Mouse (Mus musculus): ENCODE measurements at regions not wholly inside any gene's neighbourhood (a gene's known extent, or its start where the extent isn't known, plus 50 kb on each side); places are given as distances from the start of the nearest gene placed in this dataset.

DNA sequence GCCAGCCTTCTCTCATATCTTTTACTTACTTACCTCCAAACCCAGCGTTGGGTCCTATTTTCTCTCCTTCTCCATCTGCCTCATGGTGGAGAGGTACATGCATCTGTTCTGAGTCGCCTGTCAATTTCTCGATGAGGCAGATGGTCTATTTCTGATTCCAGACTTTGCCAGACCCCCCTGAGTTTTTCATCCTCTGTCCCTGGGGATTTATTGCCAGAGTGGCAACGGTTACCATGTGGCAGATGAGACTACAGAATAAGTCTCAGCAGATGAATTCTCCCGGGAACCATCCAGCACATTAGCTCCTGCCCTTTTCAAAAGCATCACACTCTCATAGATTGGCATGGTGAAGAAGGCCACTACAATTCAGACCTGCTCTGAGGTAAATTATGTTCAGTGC is 819.7 kb upstream of the Acvr2a start:
- no peak overlapping the region for H3K9ac ChIP-seq (replicated peaks; ENCODE audit: low read length, poor library complexity, severe bottlenecking)
- WGBS, result 78% methylated on average over 5 of the region's 5 CpGs
- ATAC-seq (ENCODE audit: low FRiP score), result no peak
- H3K4me2 ChIP-seq (ENCODE audit: low read depth, low read length, poor library complexity, severe bottlenecking), result no peak overlapping the region
- TF ChIP-seq CTCF (IDR thresholded peaks at IDR 0.05), result no peak
- no peak overlapping the region for H3K4me3 ChIP-seq (ENCODE audit: low read depth, low read length)
- no peaks in the 10 kb centered on the region for H3K9me3 ChIP-seq (ENCODE audit: low read length)
- no peaks in the 10 kb centered on the region for H3K27me3 ChIP-seq (ENCODE audit: insufficient read depth, low read length)
- no peaks in the 10 kb centered on the region for H3K4me1 ChIP-seq (ENCODE audit: insufficient read depth, low read length)
- no peak overlapping the region for H3K27ac ChIP-seq (ENCODE audit: low read depth, low read length)
- no peaks in the 10 kb centered on the region for H3K36me3 ChIP-seq (ENCODE audit: insufficient read depth, low read length)
- peak; percentile 8 for DNase-seq (ENCODE audit: low spot score)

DNA sequence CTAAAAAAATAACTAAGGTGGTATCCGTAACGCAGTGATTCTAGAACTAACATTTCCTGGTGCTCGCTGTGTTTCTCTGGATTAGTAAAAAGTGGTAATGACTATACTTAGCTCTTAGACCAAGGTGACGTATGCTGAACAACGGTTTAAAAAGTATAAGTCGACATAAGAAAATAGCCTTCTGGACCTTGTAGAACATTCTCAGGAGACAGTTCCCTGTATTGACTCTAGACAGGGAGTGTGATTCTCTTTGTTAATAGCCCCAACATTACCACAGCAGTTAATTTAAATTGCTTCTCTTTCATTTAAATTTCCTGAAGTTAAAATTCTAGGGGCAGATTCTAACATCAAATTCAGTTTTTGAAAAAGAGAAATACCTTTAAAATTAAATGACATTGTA is 812.7 kb upstream of the Acvr2a start:
- WGBS, result 87% methylated on average over 6 of the region's 6 CpGs
- H3K4me3 ChIP-seq (ENCODE audit: low read depth, low read length), result no peak overlapping the region
- no peaks in the 10 kb centered on the region for H3K9me3 ChIP-seq (ENCODE audit: low read length)
- H3K4me1 ChIP-seq (ENCODE audit: insufficient read depth, low read length), result no peaks in the 10 kb centered on the region
- no peak overlapping the region for H3K4me2 ChIP-seq (ENCODE audit: low read depth, low read length, poor library complexity, severe bottlenecking)
- no peak overlapping the region for H3K27ac ChIP-seq (ENCODE audit: low read depth, low read length)
- H3K27me3 ChIP-seq (ENCODE audit: insufficient read depth, low read length), result no peaks in the 10 kb centered on the region
- ATAC-seq (ENCODE audit: low FRiP score) (no peak), DNase-seq (ENCODE audit: low spot score) (no peak)
- no peaks in the 10 kb centered on the region for H3K36me3 ChIP-seq (ENCODE audit: insufficient read depth, low read length)
- no peak overlapping the region for H3K9ac ChIP-seq (replicated peaks; ENCODE audit: low read length, poor library complexity, severe bottlenecking)
- no peak for TF ChIP-seq CTCF (IDR thresholded peaks at IDR 0.05)

DNA sequence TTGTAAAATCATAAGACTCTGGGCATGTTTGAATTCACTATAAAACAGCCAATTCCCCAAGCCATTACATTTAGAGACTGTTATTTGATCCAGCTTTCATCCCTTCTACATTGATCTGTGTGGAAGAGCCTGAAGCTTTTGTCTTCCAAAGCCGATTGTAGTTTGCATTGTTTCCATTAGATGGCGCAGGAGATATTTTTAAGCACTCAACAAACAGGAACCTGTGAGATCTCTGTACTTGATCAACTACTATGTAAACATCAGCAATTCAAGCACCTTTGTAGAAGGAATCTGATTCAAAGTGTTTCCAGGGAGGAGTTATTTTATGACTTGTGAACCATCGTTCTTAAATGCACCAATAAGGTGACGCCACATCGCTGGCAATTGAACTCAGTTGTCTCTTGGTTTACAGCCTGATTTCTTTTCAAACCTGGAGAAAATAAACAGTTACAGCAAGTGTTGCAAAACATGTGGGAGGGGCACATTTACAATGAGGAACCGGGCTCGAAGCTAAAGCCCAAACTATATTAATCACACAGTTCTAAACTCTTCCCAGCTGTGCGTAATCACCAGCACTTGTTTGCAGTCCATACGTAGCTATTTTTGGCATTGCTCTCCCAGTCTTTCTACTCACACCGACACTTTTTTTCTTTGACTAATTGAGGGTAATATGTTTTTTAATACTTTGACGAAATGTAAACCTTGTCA is 812.0 kb upstream of the Acvr2a start:
- no peak overlapping the region for H3K27ac ChIP-seq (ENCODE audit: low read depth, low read length)
- H3K9me3 ChIP-seq (ENCODE audit: low read length), result no peaks in the 10 kb centered on the region
- peak; percentile 87 for TF ChIP-seq CTCF (IDR thresholded peaks at IDR 0.05)
- no peak overlapping the region for H3K4me2 ChIP-seq (ENCODE audit: low read depth, low read length, poor library complexity, severe bottlenecking)
- H3K4me3 ChIP-seq (ENCODE audit: low read depth, low read length), result no peak overlapping the region
- ATAC-seq (ENCODE audit: low FRiP score) (peak; percentile 77), DNase-seq (ENCODE audit: low spot score) (peak; percentile 86)
- 59% methylated on average over 11 of the region's 11 CpGs for WGBS
- no peak overlapping the region for H3K9ac ChIP-seq (replicated peaks; ENCODE audit: low read length, poor library complexity, severe bottlenecking)
- no peaks in the 10 kb centered on the region for H3K27me3 ChIP-seq (ENCODE audit: insufficient read depth, low read length)
- no peaks in the 10 kb centered on the region for H3K36me3 ChIP-seq (ENCODE audit: insufficient read depth, low read length)
- H3K4me1 ChIP-seq (ENCODE audit: insufficient read depth, low read length), result no peaks in the 10 kb centered on the region

DNA sequence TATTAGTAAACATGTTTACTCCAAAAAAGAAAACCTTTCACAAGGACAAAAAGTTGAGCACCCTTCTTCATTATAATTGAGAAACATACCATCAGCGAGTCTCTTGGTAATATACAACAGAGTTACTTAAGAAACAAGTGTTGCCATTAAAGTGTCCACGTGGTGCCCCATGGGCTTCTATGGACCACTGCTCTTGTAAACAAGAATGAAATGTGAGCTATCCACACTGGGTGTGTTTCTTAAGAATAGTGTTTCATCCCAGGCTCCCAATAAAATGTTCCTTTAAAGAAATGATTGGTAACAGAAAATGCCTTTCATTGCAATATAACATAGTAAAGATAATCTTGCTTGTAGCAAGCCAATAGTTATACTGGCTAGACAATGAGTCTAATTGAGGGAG is 803.6 kb upstream of the Acvr2a start:
- no peak overlapping the region for H3K4me2 ChIP-seq (ENCODE audit: low read depth, low read length, poor library complexity, severe bottlenecking)
- DNase-seq (ENCODE audit: low spot score) (no peak), ATAC-seq (ENCODE audit: low FRiP score) (no peak)
- TF ChIP-seq CTCF (IDR thresholded peaks at IDR 0.05), result no peak
- no peaks in the 10 kb centered on the region for H3K9me3 ChIP-seq (ENCODE audit: low read length)
- no peak overlapping the region for H3K27ac ChIP-seq (ENCODE audit: low read depth, low read length)
- no peak overlapping the region for H3K9ac ChIP-seq (replicated peaks; ENCODE audit: low read length, poor library complexity, severe bottlenecking)
- H3K4me3 ChIP-seq (ENCODE audit: low read depth, low read length), result no peak overlapping the region
- no peaks in the 10 kb centered on the region for H3K4me1 ChIP-seq (ENCODE audit: insufficient read depth, low read length)
- no peaks in the 10 kb centered on the region for H3K27me3 ChIP-seq (ENCODE audit: insufficient read depth, low read length)
- 93% methylated on average over 2 of the region's 2 CpGs for WGBS
- no peaks in the 10 kb centered on the region for H3K36me3 ChIP-seq (ENCODE audit: insufficient read depth, low read length)

DNA sequence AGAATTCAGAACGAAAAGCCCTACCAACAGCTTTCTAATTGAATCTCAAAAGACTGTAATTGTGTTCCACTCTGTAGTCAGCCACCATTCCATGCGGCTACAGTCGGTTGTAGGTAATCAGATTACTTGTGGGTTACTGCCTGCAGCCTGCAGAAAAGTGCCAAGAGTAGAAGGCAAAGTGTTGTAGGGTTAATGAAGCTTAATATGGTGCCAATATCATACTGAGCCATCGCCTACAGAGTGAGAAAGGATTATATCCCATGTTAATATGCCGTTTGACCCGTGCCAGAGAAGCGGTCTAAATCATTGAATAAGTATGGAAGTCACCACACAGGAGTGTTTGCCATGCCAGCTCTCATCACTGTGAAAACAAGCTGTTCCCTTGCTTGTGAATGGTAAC is 786.4 kb upstream of the Acvr2a start:
- Histone ChIP-seq H3K4me3 (ENCODE audit: low read depth, low read length) (no peak overlapping the region), H3K36me3 (ENCODE audit: insufficient read depth, low read length) (no peaks in the 10 kb centered on the region), H3K9me3 (ENCODE audit: low read length) (no peaks in the 10 kb centered on the region), H3K27ac (ENCODE audit: low read depth, low read length) (no peak overlapping the region), H3K4me1 (ENCODE audit: insufficient read depth, low read length) (no peaks in the 10 kb centered on the region), H3K9ac (replicated peaks; ENCODE audit: low read length, poor library complexity, severe bottlenecking) (no peak overlapping the region), H3K4me2 (ENCODE audit: low read depth, low read length, poor library complexity, severe bottlenecking) (no peak overlapping the region), H3K27me3 (ENCODE audit: insufficient read depth, low read length) (no peaks in the 10 kb centered on the region)
- TF ChIP-seq CTCF (IDR thresholded peaks at IDR 0.05), result no peak
- 66% methylated on average over 7 of the region's 7 CpGs for WGBS
- ATAC-seq (ENCODE audit: low FRiP score) (no peak), DNase-seq (ENCODE audit: low spot score) (peak; percentile 74)

DNA sequence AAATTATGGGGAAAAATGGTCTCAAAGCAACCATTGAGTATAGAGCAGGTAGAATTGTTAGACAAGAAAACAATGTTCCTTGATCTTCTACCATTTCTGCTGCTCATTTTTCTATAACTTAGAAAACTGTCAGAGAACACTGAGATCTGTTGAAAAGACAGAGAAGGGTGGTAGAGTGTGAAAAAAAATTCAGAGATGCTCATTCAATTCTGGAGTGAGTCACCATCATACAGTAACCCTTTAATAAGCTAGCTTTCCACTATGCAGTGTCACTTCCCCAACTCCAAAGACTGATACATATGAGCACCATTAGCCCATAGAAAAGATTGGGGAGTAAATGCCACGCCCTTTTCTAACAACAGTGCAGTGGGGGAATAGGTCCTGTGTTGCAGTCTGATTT is 752.5 kb upstream of the Acvr2a start:
- no peaks in the 10 kb centered on the region for H3K27me3 ChIP-seq (ENCODE audit: insufficient read depth, low read length)
- no peaks in the 10 kb centered on the region for H3K9me3 ChIP-seq (ENCODE audit: low read length)
- H3K36me3 ChIP-seq (ENCODE audit: insufficient read depth, low read length), result no peaks in the 10 kb centered on the region
- H3K4me1 ChIP-seq (ENCODE audit: insufficient read depth, low read length), result no peaks in the 10 kb centered on the region
- TF ChIP-seq CTCF (IDR thresholded peaks at IDR 0.05), result no peak
- no peak overlapping the region for H3K4me3 ChIP-seq (ENCODE audit: low read depth, low read length)
- H3K27ac ChIP-seq (ENCODE audit: low read depth, low read length), result no peak overlapping the region
- DNase-seq (ENCODE audit: low spot score) (no peak), ATAC-seq (ENCODE audit: low FRiP score) (no peak)
- no peak overlapping the region for H3K4me2 ChIP-seq (ENCODE audit: low read depth, low read length, poor library complexity, severe bottlenecking)
- H3K9ac ChIP-seq (replicated peaks; ENCODE audit: low read length, poor library complexity, severe bottlenecking), result no peak overlapping the region
- 62% methylated on average over 1 of the region's 1 CpGs for WGBS
